ENCODE assay signal across 8 mouse cellular contexts in genomic region chr5:34336097-34336774, GRCm38 (mm10). TPM values are rescaled to one million over a fixed set of nuclear protein-coding genes. Genes with fewer than 3 reads are reported as not detected.
DNase-seq lines count a peak whose midpoint lies in the region; ATAC-seq and TF ChIP-seq lines count a peak whose summit lies in the region.

TSS of gene Rnf4 (plus strand) at chr5:34336289.

- peak; percentile 98 for DNase-seq in CD4-positive helper T cell, adult 2 months (ENCODE audit: low read depth, low spot score)
- peak; percentile 96 for DNase-seq in brain, embryonic 18.5 days (ENCODE audit: low read depth, low spot score)
- DNase-seq in kidney, postnatal 0 days (ENCODE audit: low spot score), result peak; percentile 100
- peak; percentile 97 for DNase-seq in liver, embryonic 11.5 days (ENCODE audit: low spot score)
- DNase-seq in naive thymus-derived CD4-positive, alpha-beta T cell, adult 2 months (ENCODE audit: low read depth), result peak; percentile 98

- peak within 1 kb of the TSS; percentile 96 for H3K4me2 ChIP-seq in heart, embryonic 12.5 days
- H3K4me2 ChIP-seq in kidney, postnatal 0 days (ENCODE audit: low read length), result peak within 1 kb of the TSS; percentile 88
- peak within 1 kb of the TSS; percentile 90 for H3K4me2 ChIP-seq in liver, embryonic 11.5 days
- H3K4me2 ChIP-seq in stomach, embryonic 14.5 days (replicated peaks; ENCODE audit: low read depth, low read length), result peak within 1 kb of the TSS; percentile 79

- peak within 1 kb of the TSS; percentile 99 for H3K4me3 ChIP-seq in heart, embryonic 12.5 days
- H3K4me3 ChIP-seq in kidney, postnatal 0 days (replicated peaks; ENCODE audit: low read depth, low read length), result peak within 1 kb of the TSS; percentile 98
- peak within 1 kb of the TSS; percentile 87 for H3K4me3 ChIP-seq in liver, embryonic 11.5 days (ENCODE audit: low read depth, low read length)
- peak within 1 kb of the TSS; percentile 99 for H3K4me3 ChIP-seq in stomach, embryonic 14.5 days (ENCODE audit: low read depth, low read length)

- no peak for TF ChIP-seq CTCF in kidney, postnatal 0 days (IDR thresholded peaks at IDR 0.05; ENCODE audit: low read depth)

- peak within 1 kb of the TSS; percentile 98 for H3K27ac ChIP-seq in heart, embryonic 12.5 days (ENCODE audit: poor library complexity, severe bottlenecking)
- peak within 1 kb of the TSS; percentile 98 for H3K27ac ChIP-seq in kidney, postnatal 0 days
- peak within 1 kb of the TSS; percentile 97 for H3K27ac ChIP-seq in liver, embryonic 11.5 days (ENCODE audit: low read depth, low read length)
- peak within 1 kb of the TSS; percentile 97 for H3K27ac ChIP-seq in stomach, embryonic 14.5 days (ENCODE audit: low read length)

- under 1% methylated on average over 67 of the region's 67 CpGs for WGBS in heart, embryonic 12.5 days
- under 1% methylated on average over 66 of the region's 67 CpGs for WGBS in kidney, postnatal 0 days
- under 1% methylated on average over 66 of the region's 67 CpGs for WGBS in liver, embryonic 11.5 days
- WGBS in stomach, embryonic 14.5 days, result under 1% methylated on average over 67 of the region's 67 CpGs

- peak; percentile 92 for ATAC-seq in erythroid progenitor cell, adult 5-6 weeks (replicated peaks; ENCODE audit: low FRiP score, poor library complexity, severe bottlenecking)
- peak; percentile 95 for ATAC-seq in heart, embryonic 12.5 days (ENCODE audit: insufficient number of reproducible peaks, low FRiP score)
- peak; percentile 94 for ATAC-seq in kidney, postnatal 0 days (replicated peaks; ENCODE audit: low FRiP score, low read depth)
- ATAC-seq in liver, embryonic 11.5 days (replicated peaks; ENCODE audit: low FRiP score), result peak; percentile 94
- ATAC-seq in stomach, embryonic 14.5 days (ENCODE audit: insufficient number of reproducible peaks, insufficient read depth, low FRiP score, low read depth), result peak; percentile 97

- H3K9me3 ChIP-seq in heart, embryonic 12.5 days (replicated peaks), result no peaks in the 10 kb centered on the region
- no peaks in the 10 kb centered on the region for H3K9me3 ChIP-seq in kidney, postnatal 0 days (replicated peaks; ENCODE audit: low read length)
- H3K9me3 ChIP-seq in liver, embryonic 11.5 days (ENCODE audit: control insufficient read depth, low read length), result no peaks in the 10 kb centered on the region
- no peaks in the 10 kb centered on the region for H3K9me3 ChIP-seq in stomach, embryonic 14.5 days (ENCODE audit: control insufficient read depth, low read depth, low read length)

- H3K9ac ChIP-seq in heart, embryonic 12.5 days, result peak within 1 kb of the TSS; percentile 99
- peak within 1 kb of the TSS; percentile 99 for H3K9ac ChIP-seq in kidney, postnatal 0 days (ENCODE audit: low read depth, low read length)
- H3K9ac ChIP-seq in liver, embryonic 11.5 days (ENCODE audit: low read depth, low read length), result peak within 1 kb of the TSS; percentile 100
- H3K9ac ChIP-seq in stomach, embryonic 14.5 days (replicated peaks; ENCODE audit: low read depth, low read length), result peak within 1 kb of the TSS; percentile 98

- peaks cover 22% of the 10 kb centered on the region for H3K4me1 ChIP-seq in heart, embryonic 12.5 days (replicated peaks)
- 0 out of 2 replicates have a peak, but pooled peaks cover 10% of the 10 kb centered on the region for H3K4me1 ChIP-seq in kidney, postnatal 0 days (replicated peaks; ENCODE audit: insufficient read depth, low read length)
- H3K4me1 ChIP-seq in liver, embryonic 11.5 days (replicated peaks; ENCODE audit: control insufficient read depth, insufficient read depth, low read length), result peaks cover 15% of the 10 kb centered on the region
- H3K4me1 ChIP-seq in stomach, embryonic 14.5 days (ENCODE audit: control insufficient read depth, insufficient read depth, low read length), result peaks cover 7% of the 10 kb centered on the region

- H3K36me3 ChIP-seq in heart, embryonic 12.5 days, result peaks cover 10% of the 10 kb centered on the region
- no peaks in the 10 kb centered on the region for H3K36me3 ChIP-seq in kidney, postnatal 0 days (ENCODE audit: insufficient read depth, low read length)
- no peaks in the 10 kb centered on the region for H3K36me3 ChIP-seq in liver, embryonic 11.5 days (ENCODE audit: control insufficient read depth, insufficient read depth, low read length)
- H3K36me3 ChIP-seq in stomach, embryonic 14.5 days (ENCODE audit: control insufficient read depth, insufficient read depth, low read length), result no peaks in the 10 kb centered on the region

- H3K27me3 ChIP-seq in heart, embryonic 12.5 days (replicated peaks), result no peaks in the 10 kb centered on the region
- no peaks in the 10 kb centered on the region for H3K27me3 ChIP-seq in kidney, postnatal 0 days (ENCODE audit: insufficient read depth, low read length)
- no peaks in the 10 kb centered on the region for H3K27me3 ChIP-seq in liver, embryonic 11.5 days (replicated peaks; ENCODE audit: control insufficient read depth, insufficient read depth, low read length)
- H3K27me3 ChIP-seq in stomach, embryonic 14.5 days (ENCODE audit: control insufficient read depth, insufficient read depth, low read length), result no peaks in the 10 kb centered on the region

RNA-seq across cellular contexts. Expression of gene Rnf4, which starts in this region (rescaled TPM):
- total RNA-seq in erythroid progenitor cell, adult 5-6 weeks (2015; ENCODE audit: low replicate concordance), result 105 and 141 TPM in 2 replicates
- 134 and 143 TPM in 2 replicates for total RNA-seq in erythroid progenitor cell, adult 5-6 weeks (2017; ENCODE audit: low replicate concordance)
- polyA plus RNA-seq in heart, embryonic 12.5 days (2016; fragmentation: Nextera tagmentation; extraction: Ambion mirVana), result 125 and 130 TPM in 2 replicates
- polyA plus RNA-seq in kidney, postnatal 0 days (2015; fragmentation: Nextera tagmentation; extraction: Ambion mirVana), result 118 and 130 TPM in 2 replicates
- polyA plus RNA-seq in liver, embryonic 11.5 days (2014; fragmentation: Nextera tagmentation; extraction: Ambion mirVana), result 151 and 174 TPM in 2 replicates
- 183 and 188 TPM in 2 replicates for polyA plus RNA-seq in stomach, embryonic 14.5 days (2014; fragmentation: Nextera tagmentation; extraction: Ambion mirVana)

Comparison
In these comparisons a context has a peak if more than half of its experiments do, and no peak if none do; other contexts are left out.
1. Peak in every context shown above with its lines: DNase-seq, ATAC-seq, H3K4me3 ChIP-seq and H3K27ac ChIP-seq.